Mouse (Mus musculus): Measurements from ENCODE around the gene Nckap5l.

GRCm38 (mm10) chr15:99503256-99503655 lies 45.7 kb upstream of the Nckap5l start:
- TF ChIP-seq GATA1 (IDR thresholded peaks at IDR 0.05; ENCODE audit: low read length), result no peak
- TF ChIP-seq TAL1 (IDR thresholded peaks at IDR 0.05; ENCODE audit: low read length), result no peak

Measured in erythroblast, embryonic 14.5 days (primary cell).